Mouse (Mus musculus) mouse embryonic stem cell (cell line): ENCODE measurements at regions not wholly inside any gene's neighbourhood (a gene's known extent, or its start where the extent isn't known, plus 50 kb on each side); places are given as distances from the start of the nearest gene placed in this dataset.
"Not testable (repeated sequence)": the region's sequence is repeated elsewhere in the genome, so short reads cannot be mapped to it uniquely, and the experiment has no call there.

ENCODE experiments used
- in situ Hi-C, 2 experiments: fragments of 300-500 bp; cut with MboI; formaldehyde crosslinking; loops; 1 replicate in 1 of 2; 3 replicates in 1 of 2; pipeline ENCODE4 v1.14.3; 2019 to 2020; ENCODE audit warnings: low sequenced_read_pairs in 2 of 2, low pct_unique_long_range_greater_than_20kb in 1 of 2, mixed read lengths in 1 of 2; ENCODE audit not compliant: unreplicated experiment in 1 of 2

- in situ Hi-C loops = no loop called here
Observed at GRCm38 (mm10) chr5:142281997-142282396, 119.3 kb upstream of the Foxk1 start.

GRCm38 (mm10) chr5:142287981-142288380 lies 113.3 kb upstream of the Foxk1 start:
- in situ Hi-C loops = no loop called here

GRCm38 (mm10) chr5:142291451-142291850 lies 109.8 kb upstream of the Foxk1 start:
- in situ Hi-C loops = no loop called here

GRCm38 (mm10) chr5:142296401-142296800 lies 104.9 kb upstream of the Foxk1 start:
- in situ Hi-C loops = not testable (repeated sequence)

- in situ Hi-C loops = no loop called here
Observed at GRCm38 (mm10) chr5:142299621-142300020, 101.7 kb upstream of the Foxk1 start.

GRCm38 (mm10) chr5:142308511-142308910 lies 92.8 kb upstream of the Foxk1 start:
- in situ Hi-C loops = no loop called here

GRCm38 (mm10) chr5:142313944-142314343 lies 87.4 kb upstream of the Foxk1 start:
- in situ Hi-C loops = loop anchor here in 1 of 2 experiments (10.0 kb wide), 1 partner anchor 159 kb away; no protein-coding TSS in a partner anchor

- in situ Hi-C loops = loop anchor here in 1 of 2 experiments (10.0 kb wide), 1 partner anchor 160 kb away; no protein-coding TSS in a partner anchor
Observed at GRCm38 (mm10) chr5:142314466-142314865, 86.8 kb upstream of the Foxk1 start.

GRCm38 (mm10) chr5:142319268-142319667 lies 82.0 kb upstream of the Foxk1 start:
- in situ Hi-C loops = loop anchor here in 1 of 2 experiments (5.0 to 10.0 kb wide), 2 partner anchors 164 to 237 kb away; no protein-coding TSS in a partner anchor

- in situ Hi-C loops = no loop called here
Observed at GRCm38 (mm10) chr5:142321316-142321715, 80.0 kb upstream of the Foxk1 start.

- in situ Hi-C loops = no loop called here
Observed at GRCm38 (mm10) chr5:142324928-142325327, 76.4 kb upstream of the Foxk1 start.

GRCm38 (mm10) chr5:142325560-142325959 lies 75.7 kb upstream of the Foxk1 start:
- in situ Hi-C loops = no loop called here

- in situ Hi-C loops = no loop called here
Observed at GRCm38 (mm10) chr5:142327261-142327660, 74.0 kb upstream of the Foxk1 start.

GRCm38 (mm10) chr5:142329724-142330520 lies 71.4 kb upstream of the Foxk1 start:
- in situ Hi-C loops = no loop called here

- in situ Hi-C loops = no loop called here
Observed at GRCm38 (mm10) chr5:142332744-142333143, 68.6 kb upstream of the Foxk1 start.

- in situ Hi-C loops = no loop called here
Observed at GRCm38 (mm10) chr5:142337436-142337835, 63.9 kb upstream of the Foxk1 start.

GRCm38 (mm10) chr5:142338051-142338450 lies 63.2 kb upstream of the Foxk1 start:
- in situ Hi-C loops = no loop called here

GRCm38 (mm10) chr5:142340205-142341025 lies 60.9 kb upstream of the Foxk1 start:
- in situ Hi-C loops = no loop called here

GRCm38 (mm10) chr5:142341026-142341432 lies 60.3 kb upstream of the Foxk1 start:
- in situ Hi-C loops = no loop called here
